Mouse (Mus musculus) embryonic stem cell, embryonic (primary cell): ENCODE results near the gene Cd82.

ENCODE experiments used
- CTCF ChIA-PET, 4 experiments: fragments of 300-600 bp in 2 of 4; fragments of 350-600 bp in 2 of 4; sonication (Branson Sonifier 250); formaldehyde crosslinking; loops; one replicate each; lab custom pipeline; 2022; ENCODE audit warnings: inconsistent platforms in 2 of 4; lab: Charles Lee
- POLR2A ChIA-PET, 4 experiments: fragments of 300-600 bp in 2 of 4; fragments of 350-600 bp in 2 of 4; sonication (Branson Sonifier 250); formaldehyde crosslinking; loops; one replicate each; lab custom pipeline; 2022; ENCODE audit warnings: antibody characterized with exemption in 4 of 4, inconsistent platforms in 1 of 4; lab: Charles Lee

Cd82 gene

DNA sequence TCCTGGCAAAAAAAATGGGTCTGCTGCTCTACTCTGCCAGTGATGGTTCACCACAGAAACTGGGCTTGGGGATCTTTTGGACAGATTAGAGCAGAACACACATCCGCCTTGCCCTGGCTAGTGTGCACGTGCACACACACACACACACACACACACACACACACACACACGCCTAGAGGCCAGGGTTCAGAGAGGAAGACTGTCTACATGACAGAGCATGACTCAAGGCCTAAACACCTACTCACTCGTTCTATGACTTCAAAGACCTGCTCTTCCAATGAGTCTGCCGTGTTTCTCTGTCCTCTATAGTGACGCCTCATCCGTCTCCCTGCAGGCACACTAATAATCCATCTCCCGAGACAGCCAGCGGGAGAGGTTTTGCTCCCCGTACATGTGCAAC, 8.6 kb downstream of the Cd82 start:
- ChIA-PET POLR2A (interaction anchor here in 1 of 4 experiments (1.1 kb wide), 1 partner anchor 7 kb away, joined by 3 read pairs; no protein-coding TSS in a partner anchor), CTCF (interaction anchor here in 2 of 4 experiments (0.9 to 1.4 kb wide), 2 partner anchors 15 to 33 kb away, joined by 3 to 4 read pairs; no protein-coding TSS in a partner anchor)

DNA sequence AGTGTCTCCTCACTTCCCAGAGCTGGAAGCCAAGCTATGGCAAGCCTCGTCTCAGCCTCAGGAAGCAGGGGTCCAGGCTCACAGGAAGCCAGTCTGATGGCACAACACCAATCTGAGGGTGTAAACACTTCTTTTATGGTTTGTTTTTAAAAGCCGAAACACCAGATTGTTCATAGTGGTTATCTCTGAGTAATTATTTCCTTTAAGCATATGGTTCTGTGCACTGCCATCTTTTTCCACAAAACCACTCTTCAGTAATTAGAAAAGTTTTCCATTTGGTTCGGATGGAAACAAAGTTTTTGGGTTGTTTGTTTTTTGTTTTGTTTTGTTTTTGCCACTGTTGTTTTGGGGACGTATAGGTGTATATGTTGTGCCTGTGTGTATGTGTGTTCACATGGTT, 9.9 kb downstream of the Cd82 start:
- POLR2A ChIA-PET: interaction anchor here in 1 of 4 experiments (1.1 kb wide), 1 partner anchor 9 kb away, joined by 3 read pairs; no protein-coding TSS in a partner anchor

DNA sequence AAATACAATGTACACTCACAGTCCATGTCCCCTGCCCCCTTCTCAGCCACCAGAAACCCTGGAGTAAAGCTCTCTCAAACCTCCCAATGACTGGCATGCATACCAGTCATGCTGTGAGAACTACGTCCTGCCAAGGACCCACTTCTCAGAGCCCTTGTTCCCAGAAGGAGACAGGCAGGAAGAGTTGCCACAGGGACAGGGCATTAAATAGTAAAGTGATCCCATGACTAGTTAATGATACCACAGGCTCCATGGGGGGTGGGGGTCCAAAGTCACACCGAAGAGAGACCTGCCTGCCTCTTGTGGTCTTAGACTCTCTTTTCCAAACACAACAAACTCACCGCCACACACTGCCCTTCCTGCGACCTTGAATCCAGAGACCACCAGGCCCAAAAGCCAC, 10.4 kb downstream of the Cd82 start:
- CTCF ChIA-PET: interaction anchor here in 3 of 4 experiments (0.7 to 3.9 kb wide), 5 partner anchors 16 to 74 kb away, joined by 3 to 14 read pairs (median 4); no protein-coding TSS in a partner anchor

More for the DNA sequence above, 9.9 kb downstream of the Cd82 start:
- CTCF ChIA-PET: interaction anchor here in 2 of 4 experiments (0.7 to 3.9 kb wide), 3 partner anchors 17 to 75 kb away, joined by 3 to 14 read pairs (median 4); no protein-coding TSS in a partner anchor

DNA sequence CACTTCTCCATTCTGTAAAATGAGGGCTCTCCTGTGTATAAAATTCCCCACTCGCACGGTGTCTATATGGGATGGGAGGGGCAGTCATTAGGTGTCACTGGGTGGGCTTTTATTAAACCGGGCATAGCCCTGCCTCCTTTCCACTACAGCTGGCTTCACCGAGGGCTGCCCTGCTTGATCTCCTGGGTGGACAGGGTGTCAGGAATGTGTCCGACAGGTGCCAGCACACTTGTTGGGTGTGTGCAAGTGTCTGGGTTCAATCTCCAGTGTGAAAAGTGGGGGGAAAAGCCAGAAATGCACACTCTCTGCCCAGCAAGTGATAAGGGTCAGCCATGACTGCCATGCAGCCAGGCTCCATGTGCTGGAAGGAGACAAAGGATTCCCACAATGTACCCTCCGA, 10.9 kb downstream of the Cd82 start:
- CTCF ChIA-PET: interaction anchor here in 3 of 4 experiments (0.6 to 3.9 kb wide), 5 partner anchors 14 to 39 kb away, joined by 3 to 14 read pairs (median 3); no protein-coding TSS in a partner anchor
- POLR2A ChIA-PET: interaction anchor here in 2 of 4 experiments (1.2 to 2.5 kb wide), 2 partner anchors 10 to 22 kb away, joined by 4 to 11 read pairs; partner anchors contain the start of gene Cd82 (in 1 of the 2)

More for the DNA sequence above, 10.4 kb downstream of the Cd82 start:
- POLR2A ChIA-PET: interaction anchor here in 1 of 4 experiments (2.5 kb wide), 1 partner anchor 9 kb away, joined by 11 read pairs; the partner anchor contains the start of gene Cd82

DNA sequence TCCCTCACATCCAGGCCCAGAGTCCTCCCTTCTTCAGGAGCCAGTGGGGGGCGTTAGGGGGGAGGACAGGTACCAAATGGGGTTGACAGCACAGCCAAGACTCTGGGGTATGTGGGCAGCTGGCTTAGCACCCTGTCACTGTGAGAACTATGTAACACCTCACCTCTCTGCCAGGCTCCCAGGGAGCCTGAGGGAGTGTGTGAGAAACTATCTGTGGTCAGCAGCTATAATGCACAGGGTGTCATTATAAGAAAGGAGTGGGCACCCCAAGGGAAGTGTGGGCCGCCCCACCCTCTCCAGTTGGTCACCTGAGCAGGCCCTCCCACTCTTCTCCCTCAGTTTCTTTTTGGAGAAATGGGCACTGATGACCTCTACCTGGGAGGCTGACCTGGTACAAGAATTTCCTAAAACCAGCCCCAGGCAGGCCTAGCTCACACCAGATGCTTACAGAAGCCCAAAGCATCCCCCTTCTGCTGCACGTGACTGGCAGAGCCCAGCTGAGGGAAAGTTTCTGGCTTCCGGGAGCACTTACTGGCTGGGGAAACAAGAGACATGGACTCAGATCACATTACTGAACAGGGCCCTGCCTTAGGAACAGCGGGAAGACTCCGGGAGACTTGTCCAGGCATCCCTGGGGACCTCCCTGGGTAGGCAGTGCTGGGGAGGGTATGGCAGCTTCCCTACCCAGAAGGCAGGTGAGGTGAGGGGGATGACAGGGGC, 11.6 kb downstream of the Cd82 start:
- ChIA-PET CTCF (interaction anchor here in 3 of 4 experiments (0.6 to 3.9 kb wide), 6 partner anchors 13 to 39 kb away, joined by 3 to 14 read pairs (median 3); no protein-coding TSS in a partner anchor), POLR2A (interaction anchor here in 3 of 4 experiments (0.6 to 2.5 kb wide), 5 partner anchors 10 to 201 kb away, joined by 3 to 11 read pairs (median 4); partner anchors contain the start of gene Cd82 (in 1 of the 3))

DNA sequence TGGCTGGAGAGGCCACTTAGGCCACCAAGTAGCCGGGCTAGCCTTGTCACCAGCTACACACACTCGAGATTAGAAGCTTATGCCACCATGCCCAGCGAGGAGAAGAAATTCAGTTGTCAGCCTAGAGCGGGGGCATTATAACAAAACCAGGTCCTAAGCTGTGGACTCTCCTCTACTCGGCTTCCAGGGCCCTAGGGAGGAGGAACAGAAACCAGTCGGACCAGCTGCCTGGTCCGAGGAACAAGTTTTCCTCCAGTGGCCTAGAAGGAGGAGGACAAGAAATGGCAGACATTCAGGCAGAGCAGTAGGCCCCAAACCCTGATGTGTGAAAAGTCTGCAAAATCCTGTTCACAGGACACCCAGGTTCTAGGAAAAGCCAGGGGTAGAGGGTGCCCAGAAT, 12.2 kb downstream of the Cd82 start:
- CTCF ChIA-PET: interaction anchor here in 2 of 4 experiments (0.6 to 3.9 kb wide), 2 partner anchors 20 to 29 kb away, joined by 3 to 14 read pairs; no protein-coding TSS in a partner anchor
- POLR2A ChIA-PET: interaction anchor here in 3 of 4 experiments (0.6 to 2.5 kb wide), 4 partner anchors 11 to 200 kb away, joined by 4 to 11 read pairs (median 4); partner anchors contain the start of gene Cd82 (in 1 of the 3)

DNA sequence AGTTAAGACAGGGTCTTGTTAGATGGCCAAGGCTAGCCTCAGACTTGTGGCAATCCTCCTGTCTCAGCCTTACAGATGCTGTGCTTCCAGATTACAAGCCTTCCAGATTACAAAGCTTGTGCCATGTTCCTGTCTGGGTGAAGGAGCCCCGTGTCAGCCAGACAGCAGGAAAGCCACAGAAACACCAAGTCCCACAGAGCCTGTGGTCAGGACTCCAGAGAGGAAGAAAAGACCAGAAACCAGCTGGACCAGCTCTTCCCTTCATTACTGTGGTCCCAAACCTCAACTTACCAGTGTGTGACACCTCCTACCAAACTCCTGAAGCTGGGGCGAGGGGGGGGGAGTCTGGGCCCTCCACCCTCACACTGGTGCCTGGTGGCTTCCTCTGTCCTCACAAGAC, 13.3 kb downstream of the Cd82 start:
- ChIA-PET CTCF (interaction anchor here in 1 of 4 experiments (0.5 to 1.2 kb wide), 2 partner anchors 28 to 438 kb away, joined by 4 to 5 read pairs; no protein-coding TSS in a partner anchor), POLR2A (interaction anchor here in 1 of 4 experiments (0.6 to 2.5 kb wide), 2 partner anchors 12 to 13 kb away, joined by 3 to 8 read pairs; no protein-coding TSS in a partner anchor)

DNA sequence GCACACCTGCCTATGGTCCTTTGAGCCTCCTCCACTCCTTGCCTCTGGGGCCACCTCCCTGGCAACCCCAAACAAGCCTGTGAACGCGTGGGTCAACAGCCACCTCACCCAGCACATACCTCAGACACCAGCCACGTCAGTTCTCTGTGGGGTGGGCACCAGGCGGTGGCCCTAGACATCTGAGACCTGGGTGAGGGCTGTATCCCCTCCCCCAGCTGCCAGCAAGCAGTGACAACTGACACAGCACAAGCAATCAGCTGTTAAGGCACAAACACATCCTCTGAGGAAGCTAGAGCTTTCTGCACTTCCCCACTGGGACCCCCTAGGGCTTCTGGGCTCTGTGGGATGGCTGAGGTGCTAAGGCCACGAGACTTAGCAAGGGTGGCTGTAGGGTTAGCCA, 14.2 kb downstream of the Cd82 start:
- ChIA-PET POLR2A (interaction anchor here in 3 of 4 experiments (1.0 to 2.5 kb wide), 4 partner anchors 13 to 22 kb away, joined by 3 to 8 read pairs (median 4); no protein-coding TSS in a partner anchor), CTCF (interaction anchor here in 1 of 4 experiments (0.5 to 1.2 kb wide), 4 partner anchors 22 to 439 kb away, joined by 3 to 5 read pairs (median 4); no protein-coding TSS in a partner anchor)

DNA sequence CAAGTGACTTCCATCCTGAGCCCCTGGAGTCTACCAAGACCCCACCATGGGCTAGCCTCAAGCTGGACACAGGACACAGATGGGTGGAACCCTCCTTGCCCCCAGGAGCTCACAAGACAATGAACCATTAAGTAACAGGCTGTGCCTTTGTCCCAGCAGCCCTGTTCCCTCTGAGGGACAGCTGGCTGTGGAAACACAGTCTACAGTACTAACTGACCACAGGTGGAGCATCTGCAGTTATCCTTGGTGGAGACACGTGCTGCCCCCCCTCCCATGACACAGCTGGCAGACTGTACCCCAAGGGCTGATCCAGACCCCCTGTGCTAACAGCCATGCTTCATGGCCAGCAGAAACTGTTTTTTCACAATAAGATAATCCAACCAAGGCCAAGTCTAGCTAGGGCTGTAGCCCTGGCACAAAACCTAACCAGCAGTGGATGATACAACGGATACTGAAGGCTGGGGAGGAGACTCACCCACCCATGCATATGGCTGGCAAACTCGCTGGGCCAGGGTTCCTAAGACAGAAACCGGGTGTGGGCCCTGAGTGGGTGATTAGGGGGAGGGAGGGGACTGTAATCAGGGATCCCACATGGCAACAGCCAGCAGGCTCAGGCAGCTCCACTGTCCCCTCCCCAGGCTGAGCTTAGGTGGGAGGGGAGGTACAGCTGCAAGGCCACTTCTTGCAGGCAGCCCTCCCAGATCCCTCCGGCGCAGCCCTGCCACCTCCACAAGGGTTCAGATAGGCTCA, 15.3 kb downstream of the Cd82 start:
- CTCF ChIA-PET: interaction anchor here in 2 of 4 experiments (1.0 to 1.1 kb wide), 2 partner anchors 23 kb away, joined by 3 to 5 read pairs; no protein-coding TSS in a partner anchor

DNA sequence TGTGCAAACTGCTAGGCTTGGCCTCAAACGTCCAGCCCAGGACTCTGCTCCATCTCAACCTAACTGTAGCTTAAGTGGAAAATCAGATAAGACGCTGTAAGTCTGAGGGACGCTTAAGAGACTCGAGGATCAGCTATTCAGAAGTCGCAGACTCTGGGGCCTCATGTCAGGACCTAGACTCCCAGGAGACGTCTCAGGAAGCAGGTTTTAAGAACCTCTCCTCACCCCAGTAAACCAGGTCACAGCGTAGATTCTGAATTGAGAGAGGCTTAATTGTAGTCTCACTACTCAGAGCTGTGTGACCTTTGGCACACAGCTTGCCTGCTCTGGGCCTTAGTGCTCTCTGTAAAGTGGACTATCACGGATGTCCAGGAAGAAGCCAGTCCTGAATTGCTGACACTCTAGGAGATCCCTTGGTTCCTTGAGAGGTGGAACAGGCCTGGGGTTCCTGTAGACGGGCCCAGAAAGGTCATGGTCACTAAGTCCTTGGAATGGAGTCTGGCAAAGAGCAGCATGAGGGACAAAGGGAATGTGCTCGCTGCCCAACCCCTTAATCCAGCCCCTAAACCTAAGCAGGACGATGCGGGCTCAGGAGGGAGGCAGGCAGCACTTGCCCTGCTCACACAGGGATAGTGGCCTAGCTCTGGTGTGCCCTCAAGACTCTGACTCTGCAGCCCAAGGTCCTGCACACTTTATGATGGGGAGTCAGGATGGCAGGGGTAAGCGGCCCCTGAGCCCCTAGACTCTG, 16.2 kb downstream of the Cd82 start:
- CTCF ChIA-PET: interaction anchor here in 3 of 4 experiments (0.6 to 3.8 kb wide), 5 partner anchors 11 to 479 kb away, joined by 3 to 15 read pairs (median 3); no protein-coding TSS in a partner anchor
- POLR2A ChIA-PET: interaction anchor here in 2 of 4 experiments (0.9 to 1.9 kb wide), 7 partner anchors 12 to 34 kb away, joined by 3 to 5 read pairs (median 3); no protein-coding TSS in a partner anchor

More for the DNA sequence above, 15.3 kb downstream of the Cd82 start:
- POLR2A ChIA-PET: interaction anchor here in 3 of 4 experiments (0.9 to 2.5 kb wide), 7 partner anchors 11 to 23 kb away, joined by 3 to 8 read pairs (median 3); no protein-coding TSS in a partner anchor

DNA sequence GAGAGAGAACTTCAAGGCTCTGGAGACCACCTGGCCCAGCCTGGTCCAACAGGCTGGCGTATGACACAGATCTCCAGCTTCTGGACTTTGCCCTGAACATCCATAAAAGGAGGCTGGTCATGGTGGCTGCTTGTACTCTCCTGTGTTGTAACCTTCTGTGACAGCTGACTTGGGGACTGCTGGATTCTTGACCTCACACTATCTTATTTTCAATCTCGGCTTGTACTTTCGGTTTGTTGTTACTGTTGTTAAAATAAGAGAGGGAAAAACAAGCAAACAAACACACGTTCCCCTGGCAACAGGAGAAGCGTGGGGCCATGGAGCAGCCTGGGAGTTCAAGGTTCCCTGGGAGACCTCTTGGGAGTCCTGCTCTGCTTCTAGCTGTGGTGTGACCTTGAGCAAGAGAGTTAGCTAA, 17.7 kb downstream of the Cd82 start:
- ChIA-PET CTCF (interaction anchor here in 2 of 4 experiments (0.5 to 3.8 kb wide), 6 partner anchors 17 to 38 kb away, joined by 3 to 15 read pairs (median 4); no protein-coding TSS in a partner anchor), POLR2A (interaction anchor here in 2 of 4 experiments (1.0 to 1.9 kb wide), 5 partner anchors 16 to 28 kb away, joined by 3 to 14 read pairs (median 5); no protein-coding TSS in a partner anchor)

DNA sequence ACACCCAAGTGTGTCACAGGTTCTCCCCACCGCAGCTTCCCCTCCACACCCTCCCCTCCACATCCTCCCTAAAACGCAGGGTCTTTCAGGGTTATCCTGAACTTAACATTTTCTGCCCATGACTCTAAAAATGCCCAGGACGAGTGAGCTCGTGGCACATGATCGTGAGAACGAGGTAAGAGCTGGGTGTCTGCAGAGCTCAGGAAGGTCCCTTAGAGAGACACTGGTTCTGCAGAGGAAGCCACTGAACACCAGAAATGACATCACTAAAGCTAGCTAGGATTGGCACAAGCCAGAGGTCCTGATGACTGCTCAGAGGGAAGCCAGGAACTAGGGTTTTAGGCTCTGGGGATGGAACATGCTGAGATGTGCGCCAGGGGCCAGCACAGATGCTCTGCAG, 18.7 kb downstream of the Cd82 start:
- POLR2A ChIA-PET: interaction anchor here in 2 of 4 experiments (1.0 to 2.0 kb wide), 6 partner anchors 12 to 27 kb away, joined by 3 to 11 read pairs (median 5); partner anchors contain the start of gene Cd82 (in 1 of the 2)
- CTCF ChIA-PET: interaction anchor here in 2 of 4 experiments (1.2 to 3.8 kb wide), 4 partner anchors 23 to 227 kb away, joined by 4 to 15 read pairs (median 4); no protein-coding TSS in a partner anchor

DNA sequence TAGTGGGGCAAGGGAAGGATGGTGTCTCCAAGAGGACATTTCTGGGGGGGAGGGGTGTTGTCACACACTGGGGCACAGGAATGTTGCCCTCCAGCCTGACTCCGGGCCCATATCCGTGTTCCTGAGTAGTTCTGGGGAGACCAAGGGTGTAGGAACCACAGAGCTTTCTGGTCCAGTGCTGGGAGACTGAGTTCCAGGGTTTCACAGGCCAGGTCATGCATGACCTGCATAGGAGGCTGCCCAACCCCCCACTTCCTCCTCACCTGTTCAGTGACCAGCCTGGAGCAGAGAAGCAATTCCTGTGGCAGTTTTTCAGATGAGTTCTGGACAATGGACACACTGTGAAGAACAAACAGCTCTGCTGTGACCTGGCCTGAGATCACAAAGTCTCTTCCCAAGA, 19.8 kb downstream of the Cd82 start:
- POLR2A ChIA-PET: interaction anchor here in 2 of 4 experiments (1.6 to 2.0 kb wide), 2 partner anchors 19 to 26 kb away, joined by 5 to 11 read pairs; partner anchors contain the start of gene Cd82 (in 1 of the 2)
- CTCF ChIA-PET: interaction anchor here in 1 of 4 experiments (1.3 to 3.8 kb wide), 2 partner anchors 28 to 226 kb away, joined by 4 to 15 read pairs; no protein-coding TSS in a partner anchor

DNA sequence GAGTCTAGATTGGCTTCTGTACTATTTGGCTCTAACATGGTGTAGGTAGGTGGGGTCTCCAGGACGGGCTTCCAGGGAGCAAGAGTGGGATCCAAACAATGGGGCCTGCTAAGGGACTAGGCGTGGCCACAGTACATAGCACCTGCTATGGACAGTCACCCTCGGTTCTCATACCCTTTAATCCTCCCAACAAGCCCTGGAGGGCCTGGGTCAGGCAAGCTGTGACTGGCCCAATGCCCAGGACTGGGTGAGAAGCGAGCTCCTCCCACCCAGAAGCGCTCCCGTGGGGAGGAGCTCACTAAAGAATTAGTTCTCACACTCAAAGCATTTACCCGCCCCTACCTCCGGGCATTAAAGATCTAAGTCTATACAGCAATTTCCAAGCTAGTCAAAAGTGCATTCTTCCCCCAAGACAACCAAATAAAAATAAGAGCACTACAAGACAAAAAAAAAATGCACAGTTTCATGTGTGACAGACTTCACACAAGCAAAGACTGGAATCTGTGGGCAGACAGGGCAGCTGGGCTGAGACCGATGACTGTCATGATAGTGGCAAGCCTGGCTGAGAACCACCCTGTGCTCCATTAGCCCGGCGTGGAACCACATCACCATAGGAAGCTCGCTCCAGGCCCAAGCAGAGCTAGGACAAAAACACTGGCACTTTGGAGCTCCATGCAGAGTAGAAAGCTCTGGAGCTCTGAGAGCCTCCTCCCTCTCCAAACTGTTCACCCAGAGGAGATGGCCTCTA, 23.0 kb downstream of the Cd82 start:
- ChIA-PET POLR2A (interaction anchor here in 3 of 4 experiments (0.5 to 2.8 kb wide), 7 partner anchors 11 to 546 kb away, joined by 3 to 11 read pairs (median 3); partner anchors contain the start of gene Cd82 (in 1 of the 3)), CTCF (interaction anchor here in 3 of 4 experiments (0.6 to 1.7 kb wide), 7 partner anchors 19 to 370 kb away, joined by 3 to 4 read pairs (median 3); no protein-coding TSS in a partner anchor)

DNA sequence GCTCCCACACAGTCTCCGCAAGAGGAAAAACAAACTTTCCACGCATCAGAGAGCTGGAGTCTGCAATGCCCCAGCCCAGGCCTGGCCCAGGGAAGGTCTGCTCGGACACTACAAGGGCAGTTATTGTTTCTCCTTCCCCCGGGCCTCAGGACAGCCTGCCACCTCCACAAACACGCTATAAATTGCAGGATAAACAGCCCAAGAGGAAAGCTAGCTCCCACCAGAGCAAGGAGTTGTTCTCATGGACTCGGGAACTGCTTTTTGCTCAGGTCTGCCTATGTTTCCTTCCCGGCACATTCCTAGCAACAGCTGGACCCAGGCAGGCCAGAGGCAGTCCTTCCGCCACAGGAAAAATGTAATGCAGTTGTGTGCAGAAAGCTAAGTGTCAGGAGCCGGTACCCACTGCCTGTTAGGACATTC, 23.6 kb downstream of the Cd82 start:
- ChIA-PET POLR2A (interaction anchor here in 2 of 4 experiments (1.0 to 2.8 kb wide), 3 partner anchors 23 to 31 kb away, joined by 3 to 11 read pairs (median 7); partner anchors contain the start of gene Cd82 (in 1 of the 2)), CTCF (interaction anchor here in 2 of 4 experiments (0.8 to 1.3 kb wide), 5 partner anchors 18 to 371 kb away, joined by 3 to 4 read pairs (median 3); no protein-coding TSS in a partner anchor)
